Mouse (Mus musculus) layer of hippocampus, postnatal 36 days (tissue): ENCODE results near the gene Polr3b. TPM values are rescaled to one million over a fixed set of nuclear protein-coding genes. Genes with fewer than 3 reads are reported as not detected.

Experiments
- DNase-seq, 2 experiments: peaks; one replicate each; pipeline ENCODE4 v3.0.0; 2022
- total RNA-seq, 2 experiments: library from RNA; stranded (reverse); gene quantifications; 2 replicates each; pipeline ENCODE4 v1.2.3; 2021

Polr3b gene
- total RNA-seq, 2 experiments from 2014 or later, result 14.2 to 16.0 TPM

DNA sequence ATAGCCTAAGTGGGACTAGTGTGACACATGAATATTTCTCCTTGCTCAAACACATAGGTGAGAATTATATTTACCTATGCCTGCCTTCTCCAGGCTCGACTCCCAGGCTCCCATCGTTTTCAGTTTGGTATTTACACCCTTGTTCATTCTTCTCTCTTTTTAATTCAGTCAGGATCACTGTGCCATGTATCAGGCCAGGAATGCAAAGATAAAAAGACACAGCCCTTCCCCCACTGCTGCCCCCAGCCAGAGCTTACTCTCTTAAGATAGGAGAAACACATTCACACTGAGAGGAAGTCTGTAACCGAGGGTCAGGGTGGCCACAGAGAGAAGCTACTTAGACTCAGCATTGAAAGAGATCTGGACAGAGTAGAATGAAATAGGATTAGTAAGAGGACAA, 10.4 kb upstream of the Polr3b start:
- no peak for DNase-seq

DNA sequence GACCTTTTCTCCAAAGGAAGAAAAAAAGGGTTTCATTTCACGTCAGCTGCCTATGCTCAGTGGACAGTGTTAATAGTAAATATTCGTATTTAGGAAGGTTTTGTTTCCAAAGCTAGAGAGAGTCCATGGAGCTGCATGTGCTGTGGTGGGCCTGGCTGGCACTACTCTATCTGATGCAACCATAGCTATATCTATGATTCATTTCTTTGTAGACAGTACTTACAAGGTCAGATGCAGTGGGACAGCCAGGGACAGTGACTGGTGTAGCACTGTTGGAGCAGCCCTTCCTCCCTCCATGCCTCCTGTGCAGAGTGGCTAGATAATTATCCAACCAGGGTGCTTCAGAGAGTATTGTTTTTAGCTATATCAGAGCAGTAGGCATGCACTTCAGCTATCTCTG, 9.8 kb upstream of the Polr3b start:
- DNase-seq, result no peak

DNA sequence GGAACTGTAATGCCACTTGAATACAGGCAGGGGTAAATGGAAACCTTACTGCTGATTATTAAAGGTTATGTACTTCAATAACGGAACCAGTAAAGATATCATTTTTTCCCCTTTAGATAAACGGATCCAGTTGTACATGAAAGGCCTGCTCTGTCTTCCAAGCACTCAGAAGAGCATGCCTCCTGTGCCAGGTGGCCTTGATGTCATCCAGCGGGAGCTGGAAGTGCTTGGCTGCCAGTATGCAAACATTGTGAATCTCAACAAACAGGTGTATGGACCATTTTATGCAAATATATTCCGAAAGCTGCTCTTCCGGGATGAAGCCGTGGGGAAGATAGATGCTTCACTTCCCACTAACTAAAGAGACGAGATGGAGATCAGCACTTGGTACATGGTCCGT, 8.7 kb upstream of the Polr3b start:
- DNase-seq, result no peak

DNA sequence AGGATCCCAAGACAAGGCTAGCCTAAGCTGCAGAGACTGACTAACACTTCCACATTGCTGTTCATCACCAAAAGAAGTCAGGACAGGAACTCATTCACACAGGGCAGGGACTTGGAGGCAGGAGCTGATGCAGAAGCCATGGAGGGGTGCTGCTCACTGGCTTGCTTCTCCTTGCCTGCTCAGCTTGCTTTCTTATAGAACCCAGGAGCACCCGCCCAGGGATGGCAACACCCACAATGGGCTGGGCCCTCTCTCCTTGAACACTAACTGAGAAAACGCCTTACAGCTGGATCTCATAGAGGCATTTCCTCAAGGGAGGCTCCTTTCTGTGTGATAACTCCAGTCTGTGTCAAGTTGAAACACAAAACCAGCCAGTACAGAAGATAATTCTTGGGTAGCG, 7.0 kb upstream of the Polr3b start:
- no peak for DNase-seq

DNA sequence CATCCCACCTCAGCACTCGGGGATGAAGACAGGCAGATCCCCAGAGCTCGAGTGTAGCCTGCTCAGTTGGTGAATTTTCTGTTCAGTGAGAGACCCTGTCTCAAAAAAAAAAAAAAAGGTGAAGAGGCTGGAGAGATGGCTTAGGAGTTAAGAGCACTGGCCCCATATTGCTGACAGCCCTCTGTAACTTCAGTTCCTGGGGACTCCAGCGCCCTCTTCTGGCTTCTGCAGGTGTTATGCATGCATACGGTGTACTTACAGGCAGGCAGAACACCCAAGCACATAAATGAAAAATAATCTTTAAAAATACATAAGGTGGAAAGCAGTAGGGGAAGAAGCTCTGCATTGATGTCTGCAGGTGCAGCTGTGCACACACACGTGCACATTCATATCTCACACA, 9.1 kb downstream of the Polr3b start:
- DNase-seq, result no peak

GRCm38 (mm10) chr10:84632005-84632404, 9.9 kb downstream of the Polr3b start:
- DNase-seq, result no peak

GRCm38 (mm10) chr10:84636656-84637055, 14.6 kb downstream of the Polr3b start:
- no peak for DNase-seq

- DNase-seq, result no peak
These were observed 16.3 kb downstream of the Polr3b start for GRCm38 (mm10) chr10:84638382-84638781.

- DNase-seq, result no peak
These were observed 17.6 kb downstream of the Polr3b start for GRCm38 (mm10) chr10:84639525-84640287.

- DNase-seq, result no peak
These were observed 18.8 kb downstream of the Polr3b start for GRCm38 (mm10) chr10:84640861-84641260.

GRCm38 (mm10) chr10:84641576-84641975, 19.5 kb downstream of the Polr3b start:
- DNase-seq, result no peak

DNA sequence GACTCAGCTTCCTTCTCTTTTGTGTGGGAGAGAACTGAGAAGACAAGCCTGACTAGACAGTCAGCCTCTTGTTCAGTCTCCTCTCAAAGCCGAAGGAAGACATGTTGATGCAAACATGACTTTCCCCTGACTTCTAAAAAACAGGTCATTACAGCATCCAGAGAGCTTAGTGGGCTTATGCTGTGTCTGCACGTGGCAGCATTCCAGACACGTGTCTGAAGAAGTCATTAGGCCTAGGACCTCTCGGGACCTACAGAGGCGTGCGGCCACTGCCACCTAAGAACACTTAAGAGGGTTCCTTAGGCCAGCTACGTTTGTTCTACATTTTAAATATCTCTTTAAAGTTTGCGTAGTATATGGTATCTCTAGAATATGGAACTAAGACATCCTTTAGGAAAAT, 23.8 kb downstream of the Polr3b start:
- DNase-seq, result no peak

DNA sequence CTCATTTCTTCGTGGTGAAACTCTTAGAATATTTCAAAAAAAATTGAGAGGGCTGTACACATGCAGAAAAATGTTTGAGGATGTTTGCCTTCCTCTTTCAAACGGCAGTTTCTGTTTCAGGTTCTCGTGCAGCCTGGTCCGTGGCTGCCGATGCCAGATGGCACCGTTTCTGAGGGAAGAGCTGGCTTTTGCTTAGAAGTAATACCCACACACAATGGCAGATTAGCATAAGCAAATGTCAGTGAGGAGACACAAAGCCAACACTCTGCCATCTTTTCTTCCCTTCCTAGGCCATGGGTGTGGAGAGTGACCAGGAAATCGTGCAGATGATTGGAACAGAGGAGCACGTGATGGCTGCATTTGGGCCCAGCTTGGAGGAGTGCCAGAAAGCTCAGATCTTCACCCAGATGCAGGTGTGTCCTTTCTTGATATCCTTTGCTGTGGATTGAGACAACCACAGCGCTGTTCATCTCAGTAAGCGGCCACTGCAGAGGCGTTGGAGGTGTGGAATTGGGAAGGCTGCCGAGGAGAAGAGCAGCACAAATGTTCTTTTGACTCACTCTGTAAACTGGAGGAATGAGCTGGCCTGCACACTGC, 24.5 kb downstream of the Polr3b start:
- DNase-seq, result peak; percentile 58 to 66

- DNase-seq, result no peak
These were observed 25.2 kb downstream of the Polr3b start for GRCm38 (mm10) chr10:84647264-84647663.

GRCm38 (mm10) chr10:84648911-84649310, 26.8 kb downstream of the Polr3b start:
- no peak for DNase-seq

DNA sequence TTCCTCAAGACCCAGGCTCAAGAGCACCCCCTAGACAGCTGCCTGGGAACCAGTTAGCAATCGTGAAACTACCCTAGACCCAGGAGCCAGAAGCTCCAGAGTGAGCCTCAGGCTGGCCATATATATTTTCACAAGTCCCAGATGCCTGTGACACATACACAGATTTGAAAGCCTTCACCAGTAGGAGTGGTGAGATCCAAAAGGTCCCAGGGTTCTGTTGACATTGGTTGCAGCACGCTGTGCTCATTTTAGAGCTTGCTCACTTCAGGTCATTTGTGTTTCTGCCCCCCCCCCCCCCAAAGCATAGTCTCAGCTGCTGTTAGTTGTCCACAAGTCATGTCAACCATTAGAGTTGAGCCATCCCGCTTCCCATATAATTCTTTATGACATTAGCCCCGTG, 31.9 kb downstream of the Polr3b start:
- DNase-seq, result no peak

DNA sequence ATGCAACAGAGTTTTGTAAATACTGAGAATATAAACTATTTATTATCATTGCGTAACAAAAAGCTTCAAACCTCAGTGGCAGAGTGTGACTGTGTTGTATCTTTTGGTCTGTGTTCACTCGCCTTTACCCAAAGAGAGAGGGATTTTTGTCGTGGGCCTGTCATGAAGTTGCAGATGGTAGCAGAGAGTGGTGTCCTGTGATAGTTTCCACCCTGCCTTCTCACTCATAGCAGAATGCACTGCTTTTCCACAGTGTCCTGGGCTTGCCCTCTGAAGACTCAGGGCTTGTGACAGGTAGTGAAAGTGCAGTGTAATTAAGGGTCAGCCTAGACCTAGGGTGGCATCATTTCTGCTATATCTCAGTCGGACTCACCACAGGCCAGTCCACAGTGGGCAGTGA, 32.6 kb downstream of the Polr3b start:
- no peak for DNase-seq

- DNase-seq, result no peak
These were observed 34.5 kb downstream of the Polr3b start for GRCm38 (mm10) chr10:84656618-84657017.

DNA sequence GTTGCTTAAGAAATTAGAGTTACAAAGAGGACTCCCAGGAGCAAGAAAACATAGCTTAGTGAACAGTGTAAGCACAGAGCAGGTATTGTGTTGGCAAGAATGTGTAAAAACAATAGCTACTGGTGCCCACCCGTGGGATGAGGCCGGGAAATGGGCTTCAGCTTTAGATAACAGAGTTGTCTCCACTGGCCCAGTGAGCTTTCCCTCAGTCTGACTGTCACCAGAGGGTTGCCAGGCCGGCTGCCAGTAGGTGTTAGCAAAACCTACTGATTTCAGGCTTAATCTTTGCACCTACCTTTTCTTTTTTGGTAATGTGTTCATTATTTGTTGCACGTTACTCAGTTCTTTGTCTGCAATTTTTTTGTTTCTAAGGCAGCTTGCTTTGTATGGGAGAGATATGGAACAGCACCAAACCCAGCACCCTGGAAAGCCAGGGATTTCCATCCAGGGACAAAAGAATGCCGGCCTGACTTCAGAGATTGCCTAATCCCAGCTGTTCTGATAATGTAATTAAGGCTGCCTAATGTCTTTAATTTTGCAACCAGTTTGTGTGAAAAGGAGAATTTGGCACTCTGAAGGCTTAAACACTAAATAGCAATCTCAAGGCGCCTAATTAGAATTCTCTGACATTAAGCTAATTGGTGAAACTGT, 35.5 kb downstream of the Polr3b start:
- DNase-seq, result no peak

DNA sequence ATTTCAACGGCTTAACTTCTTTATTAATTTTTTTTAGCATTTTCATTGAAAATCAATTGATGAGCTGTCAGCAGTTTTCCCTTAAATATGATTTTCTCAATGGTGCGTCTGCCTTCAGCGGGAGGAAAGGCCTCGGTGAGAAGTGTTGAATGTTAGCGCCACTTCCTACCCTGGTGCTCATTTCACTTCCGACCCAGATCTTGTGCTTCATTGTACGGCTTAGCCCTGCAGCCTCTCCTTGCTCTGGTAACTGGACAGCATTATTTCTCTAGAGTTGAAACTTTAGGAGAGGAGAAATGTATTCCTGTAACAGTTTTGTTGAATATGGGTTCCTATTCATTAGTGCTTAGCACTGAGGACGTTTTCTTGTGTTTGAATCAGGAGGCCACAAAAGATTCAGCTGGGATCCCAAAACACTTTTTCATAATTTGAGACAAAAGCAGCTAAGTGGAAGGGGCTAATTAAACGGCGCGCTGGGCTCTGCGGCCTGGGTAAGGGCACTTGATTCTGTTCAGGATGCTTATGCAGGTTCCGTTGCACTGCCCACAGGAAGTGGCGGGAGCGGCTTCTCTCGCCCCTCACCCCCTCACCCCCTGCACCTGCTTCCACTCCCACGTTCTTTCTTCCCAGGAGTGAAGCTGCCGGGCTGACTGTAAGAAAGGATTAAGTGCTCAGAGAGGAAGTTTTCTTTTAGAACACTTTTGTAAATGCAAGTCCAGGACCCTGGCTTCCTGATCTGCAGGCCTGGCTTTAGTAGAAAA, 36.2 kb downstream of the Polr3b start:
- no peak for DNase-seq

DNA sequence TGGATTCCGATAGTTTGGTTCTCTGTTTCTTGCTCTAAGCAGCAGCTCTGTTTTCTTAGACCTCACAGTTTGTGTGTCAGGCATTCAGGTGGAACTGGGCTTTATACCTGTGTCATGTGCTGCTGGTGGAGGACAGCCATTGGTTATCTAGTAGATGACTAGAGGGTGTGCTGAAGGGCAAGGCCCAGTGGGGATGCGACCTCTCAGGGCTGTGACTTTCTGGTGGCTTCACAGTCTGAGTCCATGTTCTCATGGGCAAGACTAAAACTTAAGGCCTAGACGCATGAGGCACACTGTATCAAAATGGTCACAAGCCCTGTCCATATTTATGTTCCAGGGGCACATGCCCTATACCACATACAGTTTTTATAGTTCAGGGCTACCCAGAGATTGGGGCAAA, 37.2 kb downstream of the Polr3b start:
- DNase-seq, result no peak

- DNase-seq, result no peak
These were observed 40.0 kb downstream of the Polr3b start for GRCm38 (mm10) chr10:84662138-84662537.

GRCm38 (mm10) chr10:84665713-84666260, 43.7 kb downstream of the Polr3b start:
- DNase-seq, result no peak
